Mouse (Mus musculus) stomach, postnatal 0 days (tissue): Measurements from ENCODE around the gene Grm8. TPM values are rescaled to one million over a fixed set of nuclear protein-coding genes. Genes with fewer than 3 reads are reported as not detected.

Experiments
- ATAC-seq: fragments of 200-750 bp; cut with Nextera tagmentation; 2 replicates; pipeline ENCODE4 v1.8.0; 2017; ENCODE audit not compliant: low FRiP score, low TSS enrichment
- DNase-seq: peaks from one replicate; pipeline ENCODE4 v3.0.0-alpha.2; 2016; ENCODE audit warnings: low spot score
- H3K27ac ChIP-seq: fragments of 300-500 bp; sonication (generic); replicated peaks from 2 replicates; pipeline ENCODE4 v1.5.1; 2014; ENCODE audit warnings: mild to moderate bottlenecking, control low read depth
- H3K27me3 ChIP-seq: fragments of 300-500 bp; sonication (generic); 2 replicates; pipeline ENCODE4 v1.6.1; 2014; ENCODE audit warnings: low read length; ENCODE audit not compliant: control insufficient read depth, insufficient read depth
- H3K36me3 ChIP-seq: fragments of 300-500 bp; sonication (generic); 2 replicates; pipeline ENCODE4 v1.6.1; 2014; ENCODE audit warnings: low read length, mixed read lengths; ENCODE audit not compliant: control insufficient read depth, insufficient read depth
- H3K4me1 ChIP-seq: fragments of 300-500 bp; sonication (generic); replicated peaks from 2 replicates; pipeline ENCODE4 v1.6.1; 2014; ENCODE audit warnings: antibody characterized with exemption; ENCODE audit not compliant: control insufficient read depth, insufficient read depth
- H3K4me2 ChIP-seq: fragments of 300-500 bp; sonication (generic); replicated peaks from 2 replicates; pipeline ENCODE4 v1.6.1; 2014; ENCODE audit warnings: low read depth, mild to moderate bottlenecking, control low read depth, moderate library complexity
- H3K4me3 ChIP-seq: fragments of 300-500 bp; sonication (generic); 2 replicates; pipeline ENCODE4 v1.5.1; 2014; ENCODE audit warnings: low read depth, low read length, control low read depth
- H3K9ac ChIP-seq: fragments of 300-500 bp; sonication (generic); 2 replicates; pipeline ENCODE4 v1.6.1; 2014; ENCODE audit warnings: mild to moderate bottlenecking, low read length, control low read depth, mixed read lengths
- H3K9me3 ChIP-seq: fragments of 300-500 bp; sonication (generic); 2 replicates; pipeline ENCODE4 v1.6.1; 2016; ENCODE audit warnings: low read length; ENCODE audit not compliant: control insufficient read depth
- CTCF ChIP-seq: IDR thresholded peaks from 2 replicates; pipeline ENCODE4 v1.5.1; 2016; ENCODE audit warnings: antibody characterized with exemption, low read depth, mild to moderate bottlenecking, moderate library complexity
- EP300 ChIP-seq: optimal IDR thresholded peaks from 2 replicates; pipeline ENCODE3; 2016; ENCODE audit warnings: antibody characterized with exemption
- WGBS: fragments of 180-500 bp; shearing (Covaris S2); extraction: QIAGEN DNeasy Blood & Tissue Kit; methylation state at CpG from one replicate; pipeline ENCODE4 v1.1.7; 2014; 5-methylcytosine and 5-hydroxymethylcytosine counted together
- polyA plus RNA-seq: library from polyadenylated mRNA; unstranded; fragments of >200 nt; fragmentation: Nextera tagmentation; extraction: Ambion mirVana; gene quantifications from 2 replicates; pipeline ENCODE4 v1.2.1, GENCODE M21; 2015

Gene Grm8
- polyA plus RNA-seq, 1 experiment from 2014 or later, result 0.22 TPM

DNA sequence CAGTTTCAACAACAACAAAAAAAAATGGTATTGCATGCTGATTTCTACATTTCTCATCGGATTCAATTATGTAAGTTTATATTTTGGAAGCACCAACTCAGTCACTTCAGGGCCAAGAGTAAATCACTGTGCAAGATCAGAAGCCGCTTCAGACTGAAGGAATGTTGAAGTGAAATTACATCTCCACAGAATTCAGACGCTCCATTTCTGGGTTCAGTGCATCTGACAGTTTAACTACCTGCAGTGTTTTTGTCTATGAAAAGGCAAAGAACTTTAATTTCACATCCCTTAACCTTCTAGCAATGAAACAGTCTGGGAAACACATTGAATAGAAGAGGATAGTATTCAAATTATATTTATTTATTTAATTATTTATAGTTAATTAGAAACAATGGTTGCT lies 59.4 kb downstream of the Grm8 start:
- no peak for DNase-seq
- Histone ChIP-seq H3K4me3 (no peak overlapping the region), H3K4me1 (no peaks in the 10 kb centered on the region), H3K9ac (no peak overlapping the region), H3K27me3 (no peaks in the 10 kb centered on the region), H3K27ac (no peak overlapping the region), H3K36me3 (no peaks in the 10 kb centered on the region), H3K9me3 (no peaks in the 10 kb centered on the region), H3K4me2 (no peak overlapping the region)
- TF ChIP-seq CTCF, result no peak
- no peak for TF ChIP-seq EP300
- ATAC-seq, result no peak
- WGBS, result 76% methylated on average over 3 of the region's 3 CpGs

DNA sequence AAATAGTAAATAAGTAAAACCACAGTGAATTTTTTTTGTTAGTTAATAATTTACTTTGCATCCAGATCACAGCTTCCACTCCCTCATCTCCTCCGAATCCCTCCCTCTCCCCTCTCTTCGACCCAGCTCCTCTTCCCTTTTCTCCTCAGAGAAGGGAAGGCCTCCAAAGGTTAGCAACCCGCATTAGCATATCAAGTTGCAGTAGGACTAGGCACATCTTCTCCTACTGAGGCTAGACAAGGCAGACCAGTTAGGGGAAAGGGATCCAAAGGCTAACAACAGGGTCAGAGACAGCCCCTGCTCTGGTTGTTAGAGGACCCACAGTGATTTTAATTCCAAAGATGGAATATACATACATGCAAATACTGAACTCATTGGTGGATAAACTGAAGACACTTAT lies 60.5 kb downstream of the Grm8 start:
- Histone ChIP-seq H3K9ac (no peak overlapping the region), H3K36me3 (no peaks in the 10 kb centered on the region), H3K4me3 (no peak overlapping the region), H3K27me3 (no peaks in the 10 kb centered on the region), H3K9me3 (no peaks in the 10 kb centered on the region), H3K4me1 (no peaks in the 10 kb centered on the region), H3K27ac (no peak overlapping the region), H3K4me2 (no peak overlapping the region)
- TF ChIP-seq CTCF, result no peak
- TF ChIP-seq EP300, result no peak
- WGBS, result 63% methylated on average over 3 of the region's 3 CpGs
- DNase-seq (no peak), ATAC-seq (no peak)

DNA sequence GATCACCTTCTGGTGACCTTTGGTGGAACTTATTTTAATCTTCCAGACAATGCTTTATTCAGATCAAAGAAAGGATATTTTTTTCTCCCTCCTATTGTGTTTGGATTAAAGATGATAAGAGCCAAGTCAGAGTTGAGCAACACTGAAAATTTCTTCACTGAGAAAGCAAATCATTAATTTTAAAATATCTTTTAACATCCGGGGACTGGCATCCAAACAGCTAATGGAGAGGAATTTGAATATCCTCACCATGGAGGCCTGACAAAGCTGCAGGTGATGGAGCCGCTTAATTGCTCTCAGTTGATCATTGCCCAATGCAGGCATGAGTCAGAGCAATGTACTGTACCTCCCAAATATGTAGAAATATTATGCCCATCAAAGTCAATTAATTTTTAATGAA lies 83.0 kb downstream of the Grm8 start:
- no peaks in the 10 kb centered on the region for H3K27me3 ChIP-seq
- 68% methylated on average over 2 of the region's 2 CpGs for WGBS
- no peaks in the 10 kb centered on the region for H3K4me1 ChIP-seq
- H3K36me3 ChIP-seq, result no peaks in the 10 kb centered on the region
- no peak overlapping the region for H3K4me3 ChIP-seq
- no peak overlapping the region for H3K9ac ChIP-seq
- no peak overlapping the region for H3K27ac ChIP-seq
- no peaks in the 10 kb centered on the region for H3K9me3 ChIP-seq
- TF ChIP-seq CTCF, result no peak
- no peak for TF ChIP-seq EP300
- DNase-seq, result no peak
- no peak overlapping the region for H3K4me2 ChIP-seq
- ATAC-seq, result no peak

DNA sequence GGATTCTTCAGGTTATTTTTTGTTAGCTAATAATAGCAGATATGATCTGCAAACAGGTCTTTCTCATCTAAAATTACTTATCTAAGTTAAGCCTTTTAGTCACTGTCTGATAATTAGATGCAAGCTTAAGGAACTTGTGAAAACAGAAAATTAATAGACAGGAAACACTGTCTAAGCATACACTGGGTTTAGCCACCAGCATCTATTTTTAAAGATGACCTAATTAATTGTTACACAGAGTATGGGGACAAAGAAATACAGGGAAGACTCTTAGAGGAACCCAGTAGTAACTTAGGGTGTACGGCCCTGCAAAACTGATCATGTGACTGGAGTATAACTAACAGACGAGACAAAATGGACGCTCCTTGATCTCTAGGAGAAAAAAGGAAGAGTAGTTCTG lies 92.6 kb downstream of the Grm8 start:
- no peaks in the 10 kb centered on the region for H3K36me3 ChIP-seq
- ATAC-seq (no peak), DNase-seq (no peak)
- H3K9me3 ChIP-seq, result no peaks in the 10 kb centered on the region
- H3K4me2 ChIP-seq, result no peak overlapping the region
- no peak overlapping the region for H3K4me3 ChIP-seq
- no peaks in the 10 kb centered on the region for H3K27me3 ChIP-seq
- TF ChIP-seq EP300, result no peak
- no peak for TF ChIP-seq CTCF
- H3K4me1 ChIP-seq, result no peaks in the 10 kb centered on the region
- H3K9ac ChIP-seq, result no peak overlapping the region
- no peak overlapping the region for H3K27ac ChIP-seq
- 82% methylated on average over 3 of the region's 3 CpGs for WGBS

DNA sequence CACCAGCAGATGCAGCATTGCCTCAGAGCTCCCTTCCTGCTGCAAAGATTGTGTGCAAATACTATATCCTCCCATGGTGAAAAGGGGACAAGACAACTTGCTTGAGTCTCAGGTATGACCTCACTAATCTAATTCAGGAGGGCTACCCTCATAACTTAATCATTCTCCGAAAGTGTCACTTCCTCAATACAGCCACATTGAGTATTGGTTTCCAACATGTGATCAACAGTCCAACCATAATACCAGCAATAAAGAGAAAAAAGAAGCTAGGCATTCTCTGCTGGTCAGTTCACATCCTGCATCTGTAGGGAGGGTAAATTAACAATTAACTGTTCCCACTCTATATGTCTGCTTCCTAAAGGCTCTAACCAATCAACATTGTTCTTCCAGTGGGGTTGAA lies 94.2 kb downstream of the Grm8 start:
- DNase-seq, result no peak

DNA sequence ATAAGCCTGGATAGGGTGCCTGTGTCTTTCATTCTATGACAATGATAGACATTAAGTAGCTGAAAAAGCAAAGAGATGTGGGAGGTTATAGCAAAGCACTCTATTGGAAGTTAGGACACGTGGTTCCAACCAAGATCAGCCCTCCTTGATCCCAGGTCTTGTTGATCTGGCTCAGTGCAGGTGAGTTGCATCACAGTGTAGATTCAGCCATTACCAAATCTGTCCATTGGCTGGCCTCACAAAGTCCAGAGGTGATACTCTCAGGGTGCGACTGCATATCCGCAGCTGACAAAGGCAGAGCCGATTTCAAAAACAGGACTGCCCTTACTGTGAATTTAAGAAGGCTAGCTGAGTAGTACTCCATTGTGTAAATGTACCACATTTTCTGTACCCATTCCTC lies 103.0 kb downstream of the Grm8 start:
- no peaks in the 10 kb centered on the region for H3K4me1 ChIP-seq
- ATAC-seq (no peak), DNase-seq (no peak)
- no peak overlapping the region for H3K9ac ChIP-seq
- H3K9me3 ChIP-seq, result no peaks in the 10 kb centered on the region
- no peaks in the 10 kb centered on the region for H3K27me3 ChIP-seq
- no peaks in the 10 kb centered on the region for H3K36me3 ChIP-seq
- no peak for TF ChIP-seq EP300
- TF ChIP-seq CTCF, result no peak
- 90% methylated on average over 4 of the region's 4 CpGs for WGBS
- no peak overlapping the region for H3K27ac ChIP-seq
- no peak overlapping the region for H3K4me3 ChIP-seq
- no peak overlapping the region for H3K4me2 ChIP-seq

More for the DNA sequence above, 94.2 kb downstream of the Grm8 start:
- H3K9ac ChIP-seq, result no peak overlapping the region
- no peaks in the 10 kb centered on the region for H3K9me3 ChIP-seq
- H3K4me2 ChIP-seq, result no peak overlapping the region
- H3K36me3 ChIP-seq, result no peaks in the 10 kb centered on the region
- 100% methylated on average over 1 of the region's 1 CpGs for WGBS
- no peaks in the 10 kb centered on the region for H3K4me1 ChIP-seq
- no peak for ATAC-seq
- no peak overlapping the region for H3K27ac ChIP-seq
- no peak overlapping the region for H3K4me3 ChIP-seq
- no peak for TF ChIP-seq EP300
- TF ChIP-seq CTCF, result no peak
- H3K27me3 ChIP-seq, result no peaks in the 10 kb centered on the region

DNA sequence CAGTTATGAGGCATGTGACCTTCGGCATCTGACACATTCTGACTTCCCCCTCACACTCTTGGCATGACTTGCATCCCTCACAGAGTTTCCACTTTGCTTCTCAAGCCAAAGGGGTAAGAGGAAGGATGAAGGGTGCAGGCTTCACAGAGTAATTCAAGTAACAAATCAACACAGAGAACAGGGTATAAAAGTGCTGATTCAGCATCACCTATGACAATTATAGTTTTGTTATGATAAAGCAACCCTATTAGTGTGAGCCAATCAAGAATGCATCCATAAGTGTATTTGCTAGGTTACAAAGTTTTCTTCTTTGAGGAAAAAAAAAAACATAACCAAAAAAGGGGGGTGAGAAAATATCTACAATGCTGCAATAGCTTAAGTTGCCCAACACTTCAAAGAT lies 117.3 kb downstream of the Grm8 start:
- no peak overlapping the region for H3K9ac ChIP-seq
- no peaks in the 10 kb centered on the region for H3K27me3 ChIP-seq
- H3K27ac ChIP-seq, result no peak overlapping the region
- DNase-seq (no peak), ATAC-seq (no peak)
- no peaks in the 10 kb centered on the region for H3K9me3 ChIP-seq
- 81% methylated on average over 1 of the region's 1 CpGs for WGBS
- no peak overlapping the region for H3K4me2 ChIP-seq
- TF ChIP-seq CTCF (no peak), EP300 (no peak)
- no peaks in the 10 kb centered on the region for H3K36me3 ChIP-seq
- no peaks in the 10 kb centered on the region for H3K4me1 ChIP-seq
- no peak overlapping the region for H3K4me3 ChIP-seq
